Mouse (Mus musculus) spleen, adult 18-20 months (tissue): ENCODE data around the gene Zscan20.
A peak's percentile ranks its signal among the peaks of the same experiment; 100 is the strongest.

Source experiments
- DNase-seq, 2 experiments: peaks; one replicate each; pipeline ENCODE4 v3.0.0; 2022; ENCODE audit warnings: mixed read lengths in 2 of 2

Zscan20 gene

GRCm38 (mm10) chr4:128609925-128610402 is at the start of gene Zscan20:
Zscan20 (minus strand) TSS chr4:128610098.
- DNase-seq: peak; percentile 84 to 91

- no peak for DNase-seq
These were observed 45.5 kb upstream of the Zscan20 start for GRCm38 (mm10) chr4:128655446-128655845.

- peak; percentile 93 to 94 for DNase-seq
These were observed 44.8 kb upstream of the Zscan20 start, which contains the start of gene Phc2 for GRCm38 (mm10) chr4:128654505-128655381. Phc2 (plus strand) TSS chr4:128654702.

- DNase-seq: no peak
These were observed 42.8 kb upstream of the Zscan20 start for GRCm38 (mm10) chr4:128652584-128653298.

- DNase-seq: no peak
These were observed 41.6 kb upstream of the Zscan20 start for GRCm38 (mm10) chr4:128651530-128651929.

GRCm38 (mm10) chr4:128648567-128649255 is 38.8 kb upstream of the Zscan20 start:
- DNase-seq: no peak

GRCm38 (mm10) chr4:128646762-128647161 is 36.9 kb upstream of the Zscan20 start:
- no peak for DNase-seq

- DNase-seq: no peak
These were observed 36.0 kb upstream of the Zscan20 start for GRCm38 (mm10) chr4:128645896-128646295.

- DNase-seq: no peak
These were observed 32.1 kb upstream of the Zscan20 start for GRCm38 (mm10) chr4:128641766-128642717.

GRCm38 (mm10) chr4:128638265-128638923 is 28.5 kb upstream of the Zscan20 start:
- DNase-seq: no peak

- DNase-seq: no peak
These were observed 27.4 kb upstream of the Zscan20 start for GRCm38 (mm10) chr4:128637250-128637649.

- DNase-seq: no peak
These were observed 26.1 kb upstream of the Zscan20 start for GRCm38 (mm10) chr4:128635894-128636585.

GRCm38 (mm10) chr4:128635451-128635850 is 25.6 kb upstream of the Zscan20 start:
- no peak for DNase-seq

GRCm38 (mm10) chr4:128621109-128621508 is 11.2 kb upstream of the Zscan20 start:
- DNase-seq: no peak

- no peak for DNase-seq
These were observed 10.7 kb upstream of the Zscan20 start for GRCm38 (mm10) chr4:128620572-128620971.

- no peak for DNase-seq
These were observed 9.1 kb upstream of the Zscan20 start for GRCm38 (mm10) chr4:128618963-128619362.

GRCm38 (mm10) chr4:128618246-128618911 is 8.5 kb upstream of the Zscan20 start, which contains the start of gene Tlr12:
Tlr12 (minus strand) TSS chr4:128618619.
- peak in 1 of 2 experiments; percentile 37 for DNase-seq

- no peak for DNase-seq
These were observed 7.6 kb upstream of the Zscan20 start for GRCm38 (mm10) chr4:128617363-128618120.

GRCm38 (mm10) chr4:128615761-128616160 is 5.9 kb upstream of the Zscan20 start:
- no peak for DNase-seq
